Mouse (Mus musculus) CH12.LX (cell line): ENCODE results near the gene Gm7534. TPM values are rescaled to one million over a fixed set of nuclear protein-coding genes. Genes with fewer than 3 reads are reported as not detected.

Experiments
- DNase-seq: peaks from one replicate; pipeline ENCODE4 v3.0.0-alpha.2; 2013; ENCODE audit errors: extremely low read depth
- H3K27ac ChIP-seq: 2 replicates; pipeline ENCODE4 v1.5.1; 2012; ENCODE audit warnings: low read depth, mild to moderate bottlenecking, control low read depth, moderate library complexity; ENCODE audit not compliant: insufficient read depth
- H3K27me3 ChIP-seq: replicated peaks from 2 replicates; pipeline ENCODE3; 2012; ENCODE audit warnings: inconsistent platforms
- H3K36me3 ChIP-seq, 2 experiments: replicated peaks in 1 of 2; 2 replicates each; pipeline versions ENCODE3 to v1.6.1; 2012; ENCODE audit warnings: inconsistent platforms in 1 of 2, low read length in 1 of 2, mild to moderate bottlenecking in 1 of 2, mixed read lengths in 1 of 2, moderate library complexity in 1 of 2; ENCODE audit not compliant: control insufficient read depth in 1 of 2, insufficient read depth in 1 of 2
- H3K4me1 ChIP-seq, 2 experiments: 2 replicates each; pipeline ENCODE4 v1.6.1; 2012; ENCODE audit warnings: inconsistent platforms in 1 of 2, moderate library complexity in 1 of 2; ENCODE audit not compliant: insufficient read depth in 2 of 2, control insufficient read depth in 1 of 2
- H3K4me2 ChIP-seq: 2 replicates; pipeline ENCODE4 v1.6.1; 2012; ENCODE audit warnings: low read depth, mild to moderate bottlenecking, control low read depth; ENCODE audit not compliant: poor library complexity, insufficient read depth, severe bottlenecking
- H3K4me3 ChIP-seq, 3 experiments: fragments of 150-350 bp in 1 of 3; sonication (generic) in 1 of 3; replicated peaks in 1 of 3; 2 replicates each; pipeline versions ENCODE3 to v1.5.1; 2011 to 2012; ENCODE audit warnings: low read depth in 2 of 3, low read length in 2 of 3, mild to moderate bottlenecking in 2 of 3, moderate library complexity in 2 of 3, control low read depth in 1 of 3, improper control_type of control experiment in 1 of 3, inconsistent platforms in 1 of 3, mixed read lengths in 1 of 3; ENCODE audit not compliant: poor library complexity in 1 of 3
- H3K79me2 ChIP-seq: replicated peaks from 2 replicates; pipeline ENCODE4 v1.6.1; 2012; ENCODE audit warnings: mild to moderate bottlenecking, moderate library complexity; ENCODE audit not compliant: control insufficient read depth, poor library complexity, insufficient read depth, severe bottlenecking; ENCODE audit errors: extremely low read depth
- H3K9ac ChIP-seq: 2 replicates; pipeline ENCODE4 v1.6.1; 2012; ENCODE audit warnings: low read depth, mild to moderate bottlenecking, control low read depth, moderate library complexity; ENCODE audit not compliant: insufficient read depth
- H3K9me3 ChIP-seq: replicated peaks from 2 replicates; pipeline ENCODE3; 2012; ENCODE audit warnings: low read length, inconsistent platforms, mixed read lengths
- CTCF ChIP-seq, 2 experiments: IDR thresholded peaks in 1 of 2; conservative IDR thresholded peaks in 1 of 2; 2 replicates each; pipeline ENCODE4 v1.5.1; 2011 to 2012; ENCODE audit warnings: low read depth in 2 of 2, low read length in 2 of 2, improper control_type of control experiment in 1 of 2, inconsistent platforms in 1 of 2, mild to moderate bottlenecking in 1 of 2, moderate library complexity in 1 of 2
- JUN ChIP-seq: IDR thresholded peaks from 2 replicates; pipeline ENCODE4 v1.6.1; 2011; ENCODE audit warnings: low read depth, mild to moderate bottlenecking, low read length, improper control_type of control experiment, moderate library complexity; ENCODE audit not compliant: insufficient read depth
- KAT2A ChIP-seq: IDR thresholded peaks from 2 replicates; pipeline ENCODE4 v1.6.1; 2012; ENCODE audit warnings: low read length, improper control_type of control experiment, inconsistent platforms; ENCODE audit not compliant: insufficient replicate concordance
- MAFK ChIP-seq: IDR thresholded peaks from 2 replicates; pipeline ENCODE4 v1.6.1; 2011; ENCODE audit warnings: low read length, improper control_type of control experiment; ENCODE audit not compliant: insufficient replicate concordance
- RCOR1 ChIP-seq: conservative IDR thresholded peaks from 2 replicates; pipeline ENCODE4 v1.6.1; 2012; ENCODE audit warnings: low read depth, mild to moderate bottlenecking, inconsistent platforms, low read length, improper control_type of control experiment
- SIN3A ChIP-seq: IDR thresholded peaks from 2 replicates; pipeline ENCODE4 v1.6.1; 2012; ENCODE audit warnings: low read length, improper control_type of control experiment, inconsistent platforms
- SMC3 ChIP-seq: IDR thresholded peaks from 2 replicates; pipeline ENCODE4 v1.6.1; 2011; ENCODE audit warnings: low read depth, low read length, improper control_type of control experiment
- USF2 ChIP-seq: conservative IDR thresholded peaks from 2 replicates; pipeline ENCODE4 v1.6.1; 2011; ENCODE audit warnings: low read depth, low read length, improper control_type of control experiment
- ZKSCAN1 ChIP-seq: IDR thresholded peaks from 2 replicates; pipeline ENCODE4 v1.6.1; 2012; ENCODE audit warnings: low read depth, inconsistent platforms, low read length, improper control_type of control experiment, borderline replicate concordance
- dilution Hi-C: fragments of 300-500 bp; cut with MboI; formaldehyde crosslinking; loops from 2 replicates; pipeline ENCODE4 v1.14.3; 2020; ENCODE audit warnings: low sequenced_read_pairs; ENCODE audit not compliant: extremely low pct_unique_long_range_greater_than_20kb, extremely low pct_ligation_motif_present
- in situ Hi-C: fragments of 300-500 bp; cut with MboI; formaldehyde crosslinking; loops from 3 replicates; pipeline ENCODE4 v1.14.3; 2019; ENCODE audit warnings: low sequenced_read_pairs, low pct_ligation_motif_present, low pct_unique_long_range_greater_than_20kb, mixed read lengths
- polyA plus RNA-seq: library from polyadenylated mRNA; unstranded; fragments of >175 nt; gene quantifications from 2 replicates; pipeline ENCODE4 v1.2.1, GENCODE M21; 2012; ENCODE audit warnings: low read depth; ENCODE audit not compliant: insufficient read length
- total RNA-seq, 2 experiments: library from RNA; depleted of rRNA; stranded (reverse); fragments of 300-350 nt in 1 of 2; fragments of >200 nt in 1 of 2; gene quantifications; 2 replicates each; pipeline ENCODE4 v1.2.3; 2012 to 2014

The Gm7534 gene
- total and polyA plus RNA-seq, 3 experiments: not detected

DNA sequence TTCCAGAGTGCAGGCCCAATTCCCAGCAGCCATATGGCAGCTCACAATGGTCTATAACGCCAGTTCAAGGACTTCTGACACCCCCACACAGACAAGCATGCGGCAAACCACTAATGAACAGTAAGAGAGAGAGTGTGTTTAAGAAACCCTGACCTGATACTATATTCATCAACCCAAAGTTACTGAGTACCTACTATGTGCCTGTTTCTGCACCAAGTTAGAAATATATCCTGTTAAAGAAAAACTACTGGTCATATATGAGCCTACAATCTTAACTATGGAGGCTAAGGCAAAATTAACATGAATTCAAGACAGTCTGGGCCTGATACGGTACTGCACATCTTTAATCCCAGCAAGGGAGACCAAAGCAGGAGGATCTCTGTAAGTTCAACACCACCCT, 17.2 kb downstream of the Gm7534 start:
- dilution Hi-C loops: no loop called here
- no peak for DNase-seq

DNA sequence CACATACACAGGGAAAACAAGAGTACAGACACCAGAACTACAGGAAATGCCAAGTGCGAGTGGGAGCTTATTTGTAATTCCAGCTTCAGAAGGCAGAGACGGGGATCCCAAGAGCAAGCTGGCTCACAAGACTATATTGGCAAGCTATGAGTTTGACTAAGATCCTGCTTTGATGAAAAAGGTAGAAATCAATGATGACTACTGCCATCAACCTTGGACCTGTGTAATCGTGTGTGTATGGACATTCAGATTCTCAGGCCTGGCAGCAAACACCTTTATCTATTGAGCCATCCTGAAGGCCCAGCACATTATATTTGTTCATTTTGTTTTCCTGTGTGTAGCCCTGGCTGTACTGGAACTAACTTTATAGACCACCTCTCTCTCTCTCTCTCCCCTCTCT, 19.1 kb downstream of the Gm7534 start:
- dilution Hi-C loops: no loop called here
- no peak overlapping the region for H3K4me2 ChIP-seq

More for the DNA sequence above, 17.2 kb downstream of the Gm7534 start:
- in situ Hi-C loops: loop anchor here (5.0 to 10.0 kb wide), 2 partner anchors 42 to 51 kb away; partner anchors contain the start of gene Catsper4
- TF ChIP-seq ZKSCAN1 (peak; percentile 58), KAT2A (no peak), SIN3A (0 out of 2 replicates have a peak, but pooled peaks have one; percentile 31)
- Histone ChIP-seq H3K36me3 (peaks cover 8 to 33% of the 10 kb centered on the region in 2 experiments), H3K27ac (no peak overlapping the region), H3K4me2 (peak overlapping the region; percentile 83), H3K4me1 (peaks cover 0 to 17% of the 10 kb centered on the region in 2 experiments; a peak in 3 of 4 replicates), H3K9me3 (no peaks in the 10 kb centered on the region), H3K9ac (peak overlapping the region; percentile 85), H3K27me3 (no peaks in the 10 kb centered on the region), H3K4me3 (peak overlapping the region in 2 of 3 experiments; percentile 68 to 79), H3K79me2 (peaks cover 17% of the 10 kb centered on the region)

DNA sequence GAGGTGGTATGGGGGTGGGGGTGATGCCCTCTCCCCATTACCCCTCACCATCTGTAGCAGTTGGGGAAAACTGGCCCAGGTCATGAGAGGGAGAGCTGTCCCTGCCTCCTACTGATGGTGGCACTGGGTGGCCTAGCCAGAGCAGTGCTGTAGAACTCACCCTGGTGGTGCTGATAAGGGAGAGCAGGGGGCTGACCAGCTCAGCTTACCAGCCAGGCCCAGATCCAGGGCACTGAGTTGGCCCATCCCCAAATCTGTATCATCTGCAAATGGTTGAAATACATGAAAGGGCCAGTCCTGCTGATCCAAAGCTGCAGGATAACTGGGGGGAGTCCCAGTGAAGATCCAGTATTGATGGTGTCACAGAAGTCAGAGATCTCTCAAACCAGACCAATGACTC, 21.0 kb downstream of the Gm7534 start:
- no peak overlapping the region for H3K9ac ChIP-seq
- peaks cover 8 to 44% of the 10 kb centered on the region in 2 experiments for H3K36me3 ChIP-seq
- in situ Hi-C loops: loop anchor here (10.0 kb wide), 1 partner anchor 47 kb away; no protein-coding TSS in a partner anchor
- peaks cover 17% of the 10 kb centered on the region for H3K79me2 ChIP-seq
- H3K4me2 ChIP-seq: no peak overlapping the region
- H3K27me3 ChIP-seq: no peaks in the 10 kb centered on the region
- TF ChIP-seq CTCF (conservative IDR thresholded peaks at IDR 0.05 in 1 of 2, IDR thresholded peaks at IDR 0.05 in 1 of 2; ENCODE audit: low read depth in 2 of 2, low read length in 2 of 2) (peak in 1 of 2 experiments; percentile 49; a peak in 2 of 4 replicates), JUN (no peak), RCOR1 (no peak), ZKSCAN1 (no peak), SMC3 (peak; percentile 4; the same call in 1 of the 2 replicates), KAT2A (no peak), USF2 (no peak)
- TF ChIP-seq, all 38 proteins: peak for 2
- no peaks in the 10 kb centered on the region for H3K9me3 ChIP-seq
- dilution Hi-C loops: no loop called here
- no peak for DNase-seq
- H3K4me1 ChIP-seq: peaks cover 0 to 36% of the 10 kb centered on the region in 2 experiments; a peak in 3 of 4 replicates
- H3K27ac ChIP-seq: no peak overlapping the region
- no peak overlapping the region for H3K4me3 ChIP-seq

More for the DNA sequence above, 19.1 kb downstream of the Gm7534 start:
- no peak overlapping the region for H3K4me3 ChIP-seq
- H3K36me3 ChIP-seq: peaks cover 8 to 42% of the 10 kb centered on the region in 2 experiments
- DNase-seq: no peak
- peaks cover 17% of the 10 kb centered on the region for H3K79me2 ChIP-seq
- H3K27me3 ChIP-seq: no peaks in the 10 kb centered on the region
- H3K27ac ChIP-seq: no peak overlapping the region
- TF ChIP-seq MAFK (no peak), CTCF (conservative IDR thresholded peaks at IDR 0.05 in 1 of 2, IDR thresholded peaks at IDR 0.05 in 1 of 2; ENCODE audit: low read depth in 2 of 2, low read length in 2 of 2) (no peak)
- TF ChIP-seq, all 38 proteins: peak for 0
- in situ Hi-C loops: loop anchor here (10.0 kb wide), 1 partner anchor 49 kb away; no protein-coding TSS in a partner anchor
- Histone ChIP-seq H3K9me3 (no peaks in the 10 kb centered on the region), H3K9ac (no peak overlapping the region), H3K4me1 (peaks cover 0 to 26% of the 10 kb centered on the region in 2 experiments; a peak in 3 of 4 replicates)
